Comparison of ENCODE assay signal across 8 mouse cellular contexts in the genomic region with DNA sequence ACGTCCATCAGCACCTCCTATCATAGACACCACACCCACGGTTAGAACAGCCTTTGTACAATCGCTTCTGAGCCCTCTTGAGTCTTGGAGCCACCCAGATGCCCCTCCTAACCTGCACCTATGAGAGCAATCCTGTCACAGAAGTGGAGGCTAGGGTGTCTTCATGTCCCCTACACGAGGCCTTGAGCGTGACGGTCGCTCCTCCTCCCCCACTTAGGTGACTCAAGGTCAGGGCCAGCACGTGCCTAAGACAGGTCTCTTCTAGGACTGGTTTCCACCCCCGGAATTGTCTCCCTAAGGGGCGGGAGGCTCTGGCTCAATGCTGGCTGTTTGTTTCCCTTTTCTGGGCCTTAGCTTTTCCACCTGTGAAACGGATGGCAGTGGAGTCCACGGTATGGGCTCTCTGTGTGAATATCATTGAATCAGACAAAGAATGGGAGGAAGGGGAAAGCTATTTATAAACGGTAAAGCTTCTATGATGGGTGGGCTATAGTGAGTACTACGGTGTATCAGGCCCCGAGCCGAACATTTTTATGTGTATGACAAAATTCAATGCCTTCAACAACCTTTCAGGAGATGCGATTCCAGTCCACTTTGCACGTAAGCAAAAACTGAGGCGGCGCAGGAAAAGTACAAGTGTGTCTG. TPM values are rescaled to one million over a fixed set of nuclear protein-coding genes. Genes with fewer than 3 reads are reported as not detected.
DNase-seq lines count a peak whose midpoint lies in the region; ATAC-seq lines count a peak whose summit lies in the region.

A gene (minus strand): TSS at position 159 of the 645 bp plus-strand sequence.

- H3K4me2 ChIP-seq in forebrain, embryonic 11.5 days (ENCODE audit: low read depth, low read length, severe bottlenecking), result peak within 1 kb of the TSS; percentile 92
- H3K4me2 ChIP-seq in hindbrain, embryonic 13.5 days, result peak within 1 kb of the TSS; percentile 97
- H3K4me2 ChIP-seq in midbrain, embryonic 14.5 days (ENCODE audit: low read length), result peak within 1 kb of the TSS; percentile 89

- peaks cover 17% of the 10 kb centered on the region for H3K4me1 ChIP-seq in forebrain, embryonic 11.5 days (replicated peaks; ENCODE audit: control insufficient read depth, insufficient read depth, low read length)
- peaks cover 43% of the 10 kb centered on the region for H3K4me1 ChIP-seq in hindbrain, embryonic 13.5 days (replicated peaks)
- peaks cover 26% of the 10 kb centered on the region for H3K4me1 ChIP-seq in midbrain, embryonic 14.5 days (ENCODE audit: control insufficient read depth, insufficient read depth, low read length)

- ATAC-seq in forebrain, embryonic 11.5 days (replicated peaks; ENCODE audit: low FRiP score), result no peak
- no peak for ATAC-seq in hindbrain, embryonic 13.5 days (ENCODE audit: low FRiP score)
- no peak for ATAC-seq in midbrain, embryonic 14.5 days (ENCODE audit: low FRiP score, low TSS enrichment)

- intact Hi-C loops in left cerebral cortex, postnatal 36 days (cut with DNase I), result no loop called here

- H3K27me3 ChIP-seq in forebrain, embryonic 11.5 days (ENCODE audit: control insufficient read depth, insufficient read depth, low read length), result no peaks in the 10 kb centered on the region
- no peaks in the 10 kb centered on the region for H3K27me3 ChIP-seq in hindbrain, embryonic 13.5 days
- H3K27me3 ChIP-seq in midbrain, embryonic 14.5 days (ENCODE audit: control insufficient read depth, insufficient read depth, low read length), result no peaks in the 10 kb centered on the region

- peaks cover 4% of the 10 kb centered on the region; the same call in 1 of the 2 replicates for H3K36me3 ChIP-seq in forebrain, embryonic 11.5 days (ENCODE audit: control insufficient read depth, insufficient read depth, low read length)
- peaks cover 30% of the 10 kb centered on the region for H3K36me3 ChIP-seq in hindbrain, embryonic 13.5 days
- peaks cover 29% of the 10 kb centered on the region for H3K36me3 ChIP-seq in midbrain, embryonic 14.5 days (ENCODE audit: control insufficient read depth, insufficient read depth, low read length)

- H3K27ac ChIP-seq in forebrain, embryonic 11.5 days (ENCODE audit: low read depth, low read length), result peak within 1 kb of the TSS; percentile 62
- peak within 1 kb of the TSS; percentile 88 for H3K27ac ChIP-seq in hindbrain, embryonic 13.5 days
- peak within 1 kb of the TSS; percentile 87 for H3K27ac ChIP-seq in midbrain, embryonic 14.5 days (replicated peaks; ENCODE audit: low read depth, low read length)

- H3K4me3 ChIP-seq in forebrain, embryonic 11.5 days (ENCODE audit: low read depth, low read length), result peak within 1 kb of the TSS; percentile 55
- H3K4me3 ChIP-seq in hindbrain, embryonic 13.5 days, result peak within 1 kb of the TSS; percentile 73
- H3K4me3 ChIP-seq in midbrain, embryonic 14.5 days (replicated peaks; ENCODE audit: low read depth, low read length), result peak within 1 kb of the TSS; percentile 71

- no peaks in the 10 kb centered on the region for H3K9me3 ChIP-seq in forebrain, embryonic 11.5 days (ENCODE audit: control insufficient read depth, low read length)
- no peaks in the 10 kb centered on the region for H3K9me3 ChIP-seq in hindbrain, embryonic 13.5 days
- H3K9me3 ChIP-seq in midbrain, embryonic 14.5 days (ENCODE audit: control insufficient read depth, low read length), result no peaks in the 10 kb centered on the region

- peak within 1 kb of the TSS; percentile 72 for H3K9ac ChIP-seq in forebrain, embryonic 11.5 days (ENCODE audit: low read length)
- H3K9ac ChIP-seq in hindbrain, embryonic 13.5 days, result peak within 1 kb of the TSS; percentile 79
- peak within 1 kb of the TSS; percentile 73 for H3K9ac ChIP-seq in midbrain, embryonic 14.5 days (replicated peaks; ENCODE audit: low read length)

- DNase-seq in left cerebral cortex, adult 18-20 months (ENCODE audit: low spot score in 2 of 2), result no peak
- no peak for DNase-seq in left cerebral cortex, adult 9 months (ENCODE audit: low spot score in 2 of 2)
- DNase-seq in ZHBTc4 (ENCODE audit: low read depth, low spot score), result peak; percentile 61
- no peak for DNase-seq in forebrain, embryonic 11.5 days (ENCODE audit: low spot score)
- DNase-seq in left cerebral cortex, postnatal 36 days (ENCODE audit: low spot score in 2 of 2), result no peak
- peak; percentile 17 for DNase-seq in midbrain, embryonic 14.5 days
- DNase-seq in ovary, postnatal 10 days (ENCODE audit: low spot score), result no peak

- WGBS in forebrain, embryonic 11.5 days, result 7% methylated on average over 20 of the region's 20 CpGs
- WGBS in hindbrain, embryonic 13.5 days, result 10% methylated on average over 20 of the region's 20 CpGs
- WGBS in midbrain, embryonic 14.5 days, result 10% methylated on average over 20 of the region's 20 CpGs

RNA-seq across cellular contexts. Expression of the gene that starts here (rescaled TPM):
- 10 to 100 TPM; 24.2 to 26.7 TPM for total RNA-seq in left cerebral cortex, adult 18-20 months (2021)
- polyA plus RNA-seq in forebrain, embryonic 11.5 days (2014; fragmentation: Nextera tagmentation; extraction: Ambion mirVana), result 11.2 TPM in 2 replicates
- polyA plus RNA-seq in hindbrain, embryonic 13.5 days (2015; fragmentation: Nextera tagmentation; extraction: Ambion mirVana), result 14.0 and 15.4 TPM in 2 replicates
- total RNA-seq in left cerebral cortex, postnatal 36 days (2021), result 10 to 100 TPM; 25.4 to 28.4 TPM
- polyA plus RNA-seq in midbrain, embryonic 14.5 days (2014; fragmentation: Nextera tagmentation; extraction: Ambion mirVana), result 15.7 and 15.9 TPM in 2 replicates

Comparison
In these comparisons a context has a peak if more than half of its experiments do, and no peak if none do; other contexts are left out.
1. DNase-seq: peak in ZHBTc4 (single experiment) and midbrain, embryonic 14.5 days (single experiment); none in left cerebral cortex, adult 18-20 months (0 of 2), left cerebral cortex, adult 9 months (0 of 2), forebrain, embryonic 11.5 days (single experiment), left cerebral cortex, postnatal 36 days (0 of 2) and ovary, postnatal 10 days (single experiment).
2. Peak in every context shown above with its lines, with median percentiles within 50 percentile points of each other: H3K27ac ChIP-seq, H3K4me2 ChIP-seq, H3K4me3 ChIP-seq and H3K9ac ChIP-seq.